Mouse (Mus musculus): ENCODE measurements around the gene Camta1. TPM values are rescaled to one million over a fixed set of nuclear protein-coding genes. Genes with fewer than 3 reads are reported as not detected.

The Camta1 gene
- polyA plus RNA-seq, 1 experiment from 2014 or later, result 171 TPM

DNA sequence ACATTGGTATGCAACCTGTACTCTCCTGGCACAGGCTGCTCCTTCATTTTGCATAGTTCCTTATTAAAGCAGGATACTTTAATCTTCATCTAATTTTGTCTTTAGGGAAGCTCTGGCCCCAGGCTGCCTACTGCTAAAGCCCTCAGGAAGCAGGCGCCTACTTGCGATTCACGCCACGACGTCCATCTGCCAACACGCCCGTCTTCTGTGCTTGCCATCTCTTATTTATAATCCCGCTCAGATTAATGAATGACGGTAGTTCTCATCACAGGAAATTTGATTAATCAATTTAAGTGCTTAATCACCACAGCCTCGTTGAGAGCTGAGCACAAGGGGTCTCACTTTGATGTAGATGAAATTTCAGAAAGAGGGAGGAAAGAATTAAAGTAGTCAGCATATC, 546.0 kb downstream of the Camta1 start:
- 55% methylated on average over 10 of the region's 10 CpGs for WGBS
- Histone ChIP-seq H3K4me1 (replicated peaks; ENCODE audit: control insufficient read depth, insufficient read depth, low read length) (peaks cover 16% of the 10 kb centered on the region), H3K4me3 (replicated peaks; ENCODE audit: low read length) (no peak overlapping the region), H3K4me2 (replicated peaks) (no peak overlapping the region), H3K9me3 (ENCODE audit: control insufficient read depth, low read length) (no peaks in the 10 kb centered on the region), H3K36me3 (replicated peaks; ENCODE audit: control insufficient read depth, insufficient read depth) (no peaks in the 10 kb centered on the region), H3K27me3 (ENCODE audit: control insufficient read depth, insufficient read depth, low read length) (no peaks in the 10 kb centered on the region), H3K9ac (no peak overlapping the region), H3K27ac (peak overlapping the region; percentile 44; the same call in 1 of the 2 replicates)
- no peak for ATAC-seq (ENCODE audit: low FRiP score)
- DNase-seq (ENCODE audit: low spot score), result no peak

DNA sequence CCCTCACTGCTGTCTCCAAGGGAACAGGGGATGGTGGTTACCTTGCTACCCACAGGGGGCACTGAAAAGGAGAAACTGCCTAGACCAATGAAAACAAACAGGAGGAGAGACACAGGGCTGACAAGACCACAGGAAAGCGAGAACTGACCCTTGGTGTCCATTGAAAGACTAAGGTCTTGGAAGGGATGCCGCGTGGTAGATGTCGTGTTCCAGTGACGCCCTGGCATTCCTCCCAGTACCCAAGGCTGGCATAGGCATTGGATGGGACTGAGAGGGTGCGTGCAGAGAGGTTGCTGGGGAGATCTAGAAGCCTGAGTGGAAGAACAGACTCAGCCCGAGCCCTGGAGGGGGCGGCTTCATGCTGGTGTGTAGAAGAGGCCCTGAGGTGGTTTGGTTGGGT, 550.9 kb downstream of the Camta1 start:
- WGBS, result 81% methylated on average over 8 of the region's 8 CpGs
- Histone ChIP-seq H3K4me3 (replicated peaks; ENCODE audit: low read length) (no peak overlapping the region), H3K9ac (no peak overlapping the region; the same call in 1 of the 2 replicates), H3K4me2 (replicated peaks) (no peak overlapping the region), H3K4me1 (replicated peaks; ENCODE audit: control insufficient read depth, insufficient read depth, low read length) (peaks cover 26% of the 10 kb centered on the region), H3K27me3 (ENCODE audit: control insufficient read depth, insufficient read depth, low read length) (no peaks in the 10 kb centered on the region), H3K36me3 (replicated peaks; ENCODE audit: control insufficient read depth, insufficient read depth) (no peaks in the 10 kb centered on the region), H3K9me3 (ENCODE audit: control insufficient read depth, low read length) (no peaks in the 10 kb centered on the region), H3K27ac (peak overlapping the region; percentile 69; the same call in 1 of the 2 replicates)
- no peak for ATAC-seq (ENCODE audit: low FRiP score)
- DNase-seq (ENCODE audit: low spot score), result no peak

- H3K36me3 ChIP-seq (replicated peaks; ENCODE audit: control insufficient read depth, insufficient read depth), result no peaks in the 10 kb centered on the region
- no peak overlapping the region for H3K4me2 ChIP-seq (replicated peaks)
- H3K9me3 ChIP-seq (ENCODE audit: control insufficient read depth, low read length), result no peaks in the 10 kb centered on the region
- H3K9ac ChIP-seq, result no peak overlapping the region
- DNase-seq (ENCODE audit: low spot score), result no peak
- peak overlapping the region; percentile 69; the same call in 1 of the 2 replicates for H3K27ac ChIP-seq
- H3K27me3 ChIP-seq (ENCODE audit: control insufficient read depth, insufficient read depth, low read length), result no peaks in the 10 kb centered on the region
- 48% methylated on average over 12 of the region's 12 CpGs for WGBS
- H3K4me1 ChIP-seq (replicated peaks; ENCODE audit: control insufficient read depth, insufficient read depth, low read length), result peaks cover 26% of the 10 kb centered on the region
- H3K4me3 ChIP-seq (replicated peaks; ENCODE audit: low read length), result no peak overlapping the region
- ATAC-seq (ENCODE audit: low FRiP score), result no peak
These were observed 551.5 kb downstream of the Camta1 start for GRCm38 (mm10) chr4:151310056-151310685.

GRCm38 (mm10) chr4:151306890-151307289, 554.8 kb downstream of the Camta1 start:
- Histone ChIP-seq H3K9me3 (ENCODE audit: control insufficient read depth, low read length) (no peaks in the 10 kb centered on the region), H3K9ac (no peak overlapping the region), H3K36me3 (replicated peaks; ENCODE audit: control insufficient read depth, insufficient read depth) (no peaks in the 10 kb centered on the region), H3K4me1 (replicated peaks; ENCODE audit: control insufficient read depth, insufficient read depth, low read length) (peaks cover 37% of the 10 kb centered on the region), H3K4me2 (replicated peaks) (no peak overlapping the region), H3K27me3 (ENCODE audit: control insufficient read depth, insufficient read depth, low read length) (no peaks in the 10 kb centered on the region), H3K4me3 (replicated peaks; ENCODE audit: low read length) (no peak overlapping the region), H3K27ac (peak overlapping the region; percentile 34)
- DNase-seq (ENCODE audit: low spot score) (no peak), ATAC-seq (ENCODE audit: low FRiP score) (no peak)
- WGBS, result 87% methylated on average over 11 of the region's 11 CpGs

GRCm38 (mm10) chr4:151306311-151306765, 555.3 kb downstream of the Camta1 start:
- Histone ChIP-seq H3K9ac (no peak overlapping the region), H3K9me3 (ENCODE audit: control insufficient read depth, low read length) (no peaks in the 10 kb centered on the region), H3K4me3 (replicated peaks; ENCODE audit: low read length) (no peak overlapping the region), H3K27me3 (ENCODE audit: control insufficient read depth, insufficient read depth, low read length) (no peaks in the 10 kb centered on the region), H3K4me1 (replicated peaks; ENCODE audit: control insufficient read depth, insufficient read depth, low read length) (peaks cover 35% of the 10 kb centered on the region), H3K4me2 (replicated peaks) (no peak overlapping the region), H3K36me3 (replicated peaks; ENCODE audit: control insufficient read depth, insufficient read depth) (no peaks in the 10 kb centered on the region), H3K27ac (peak overlapping the region; percentile 34)
- 52% methylated on average over 11 of the region's 11 CpGs for WGBS
- DNase-seq (ENCODE audit: low spot score) (no peak), ATAC-seq (ENCODE audit: low FRiP score) (no peak)

- no peaks in the 10 kb centered on the region for H3K27me3 ChIP-seq (ENCODE audit: control insufficient read depth, insufficient read depth, low read length)
- no peak overlapping the region for H3K9ac ChIP-seq
- no peak overlapping the region for H3K4me3 ChIP-seq (replicated peaks; ENCODE audit: low read length)
- no peak for ATAC-seq (ENCODE audit: low FRiP score)
- no peaks in the 10 kb centered on the region for H3K36me3 ChIP-seq (replicated peaks; ENCODE audit: control insufficient read depth, insufficient read depth)
- H3K4me1 ChIP-seq (replicated peaks; ENCODE audit: control insufficient read depth, insufficient read depth, low read length), result peaks cover 34% of the 10 kb centered on the region
- WGBS, result 88% methylated on average over 6 of the region's 6 CpGs
- H3K27ac ChIP-seq, result peak overlapping the region; percentile 34
- no peaks in the 10 kb centered on the region for H3K9me3 ChIP-seq (ENCODE audit: control insufficient read depth, low read length)
- no peak overlapping the region for H3K4me2 ChIP-seq (replicated peaks)
- DNase-seq (ENCODE audit: low spot score), result no peak
These were observed 555.9 kb downstream of the Camta1 start for GRCm38 (mm10) chr4:151305761-151306160.

DNA sequence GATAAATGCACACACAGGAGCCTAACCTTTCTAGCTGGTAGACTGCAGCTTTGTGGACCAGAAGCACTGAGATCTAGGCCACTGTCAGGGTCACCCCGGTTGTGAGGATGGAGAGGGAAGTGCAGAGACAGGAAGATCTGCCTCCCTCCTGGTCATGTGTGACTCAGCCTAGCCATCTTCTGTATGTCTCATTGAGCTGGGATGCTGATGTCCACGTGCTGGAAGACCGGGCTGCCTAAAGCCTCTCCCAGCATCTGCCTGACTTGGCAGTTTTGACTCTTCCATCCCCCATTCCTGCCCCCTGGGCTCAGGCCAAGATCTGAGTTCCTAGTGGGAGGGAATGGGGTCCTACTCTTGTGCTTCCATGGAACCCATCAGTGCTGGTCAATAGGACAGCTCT, 557.7 kb downstream of the Camta1 start:
- peaks cover 25% of the 10 kb centered on the region for H3K4me1 ChIP-seq (replicated peaks; ENCODE audit: control insufficient read depth, insufficient read depth, low read length)
- WGBS, result 79% methylated on average over 3 of the region's 3 CpGs
- no peak overlapping the region for H3K4me3 ChIP-seq (replicated peaks; ENCODE audit: low read length)
- no peak overlapping the region for H3K9ac ChIP-seq
- H3K4me2 ChIP-seq (replicated peaks), result no peak overlapping the region
- no peaks in the 10 kb centered on the region for H3K9me3 ChIP-seq (ENCODE audit: control insufficient read depth, low read length)
- no peaks in the 10 kb centered on the region for H3K36me3 ChIP-seq (replicated peaks; ENCODE audit: control insufficient read depth, insufficient read depth)
- ATAC-seq (ENCODE audit: low FRiP score) (no peak), DNase-seq (ENCODE audit: low spot score) (no peak)
- H3K27ac ChIP-seq, result no peak overlapping the region
- no peaks in the 10 kb centered on the region for H3K27me3 ChIP-seq (ENCODE audit: control insufficient read depth, insufficient read depth, low read length)

DNA sequence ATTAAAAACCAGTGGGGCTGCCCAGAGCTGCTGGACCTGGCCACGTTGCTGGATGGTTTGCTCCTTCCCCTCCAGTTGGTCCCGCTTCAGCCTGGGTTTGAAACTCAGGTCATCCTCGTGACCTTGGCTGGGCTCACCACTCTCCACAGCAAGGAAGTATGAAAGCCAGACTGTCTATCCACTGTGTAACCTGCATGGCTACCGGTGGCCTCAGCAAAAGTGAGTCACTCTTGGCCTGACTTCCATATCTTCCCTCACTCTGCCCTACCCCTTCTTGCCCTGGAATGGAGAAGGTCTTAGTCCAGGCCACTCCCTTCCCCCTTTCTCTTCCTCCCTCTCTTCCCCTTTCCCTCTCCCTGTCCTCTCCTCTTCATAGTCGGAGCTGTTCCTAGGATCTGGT, 558.2 kb downstream of the Camta1 start:
- Histone ChIP-seq H3K27me3 (ENCODE audit: control insufficient read depth, insufficient read depth, low read length) (no peaks in the 10 kb centered on the region), H3K27ac (peak overlapping the region; percentile 30; the same call in 1 of the 2 replicates), H3K4me1 (replicated peaks; ENCODE audit: control insufficient read depth, insufficient read depth, low read length) (peaks cover 25% of the 10 kb centered on the region), H3K4me2 (replicated peaks) (no peak overlapping the region), H3K36me3 (replicated peaks; ENCODE audit: control insufficient read depth, insufficient read depth) (no peaks in the 10 kb centered on the region), H3K9me3 (ENCODE audit: control insufficient read depth, low read length) (no peaks in the 10 kb centered on the region), H3K9ac (no peak overlapping the region), H3K4me3 (replicated peaks; ENCODE audit: low read length) (no peak overlapping the region)
- ATAC-seq (ENCODE audit: low FRiP score) (no peak), DNase-seq (ENCODE audit: low spot score) (no peak)
- 83% methylated on average over 5 of the region's 5 CpGs for WGBS

DNA sequence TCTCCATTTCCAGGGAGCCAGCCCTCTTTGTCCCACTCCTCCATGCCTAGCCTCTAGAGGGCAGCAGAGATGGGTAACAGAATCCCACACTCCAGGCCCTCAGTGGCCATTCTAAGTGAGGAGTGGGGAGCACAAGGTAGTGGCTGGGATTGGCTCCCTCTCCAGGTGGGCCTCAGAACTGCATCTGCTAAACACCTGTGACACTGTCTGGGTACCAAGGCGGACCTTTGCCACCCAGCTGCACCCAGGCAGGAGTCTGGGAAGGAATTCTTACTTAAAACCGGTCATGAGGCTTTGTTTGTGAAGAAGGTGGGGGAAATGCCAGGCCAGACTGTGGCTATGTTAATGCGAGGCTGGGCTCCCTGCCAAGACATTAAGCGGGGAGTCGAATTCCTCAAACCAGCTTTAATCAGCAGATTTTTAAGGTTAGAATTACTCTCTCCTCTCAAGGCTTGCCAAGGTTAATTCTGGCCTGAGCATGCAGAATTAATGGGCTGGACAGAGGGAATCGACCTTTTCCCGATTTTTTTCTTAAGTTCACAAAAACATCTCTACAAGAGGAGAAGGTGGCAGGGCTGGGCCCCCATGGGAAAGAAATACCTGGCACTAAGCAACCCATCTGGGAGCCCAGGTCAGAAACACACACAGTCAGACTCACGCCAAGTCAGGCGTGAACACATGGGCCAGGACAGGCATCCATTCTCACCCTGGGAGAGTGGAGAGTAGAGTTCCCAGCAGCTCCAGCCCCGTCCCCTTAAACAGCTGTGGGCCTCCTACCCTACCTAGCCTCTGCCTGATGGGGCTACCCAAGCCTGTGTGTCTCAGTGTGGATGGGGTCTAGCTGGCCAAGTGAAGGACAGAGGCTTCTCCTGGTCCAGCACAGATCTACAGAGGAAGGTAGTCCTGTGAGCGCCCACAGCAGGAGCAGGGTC, 559.2 kb downstream of the Camta1 start:
- peak; percentile 77 for DNase-seq (ENCODE audit: low spot score)
- 37% methylated on average over 11 of the region's 11 CpGs for WGBS
- Histone ChIP-seq H3K27ac (peak overlapping the region; percentile 74), H3K9ac (no peak overlapping the region), H3K36me3 (replicated peaks; ENCODE audit: control insufficient read depth, insufficient read depth) (no peaks in the 10 kb centered on the region), H3K4me2 (replicated peaks) (no peak overlapping the region), H3K9me3 (ENCODE audit: control insufficient read depth, low read length) (no peaks in the 10 kb centered on the region), H3K4me1 (replicated peaks; ENCODE audit: control insufficient read depth, insufficient read depth, low read length) (peaks cover 25% of the 10 kb centered on the region), H3K27me3 (ENCODE audit: control insufficient read depth, insufficient read depth, low read length) (no peaks in the 10 kb centered on the region), H3K4me3 (replicated peaks; ENCODE audit: low read length) (no peak overlapping the region)
- peak; percentile 57; the same call in 1 of the 2 replicates for ATAC-seq (ENCODE audit: low FRiP score)
